Mouse (Mus musculus): Measurements from ENCODE around the gene Cd207. TPM values are rescaled to one million over a fixed set of nuclear protein-coding genes. Genes with fewer than 3 reads are reported as not detected.

The Cd207 gene
- polyA plus RNA-seq, 1 experiment from 2014 or later: not detected

- Histone ChIP-seq H3K4me2 (replicated peaks) (peak overlapping the region; percentile 77), H3K27ac (replicated peaks) (no peak overlapping the region), H3K9me3 (replicated peaks) (no peaks in the 10 kb centered on the region), H3K27me3 (peaks cover 98% of the 10 kb centered on the region), H3K9ac (no peak overlapping the region), H3K4me3 (replicated peaks) (peak overlapping the region; percentile 45), H3K36me3 (no peaks in the 10 kb centered on the region), H3K4me1 (peaks cover 29% of the 10 kb centered on the region)
- 0 out of 2 replicates have a peak, but pooled peaks have one; percentile 34 for ATAC-seq (ENCODE audit: insufficient number of reproducible peaks, low FRiP score, low TSS enrichment, low read depth)
- under 1% methylated on average over 32 of the region's 32 CpGs for WGBS
These were observed 32.9 kb upstream of the Cd207 start for GRCm38 (mm10) chr6:83710361-83711066.

GRCm38 (mm10) chr6:83707738-83708510 is 30.3 kb upstream of the Cd207 start:
- no peaks in the 10 kb centered on the region for H3K36me3 ChIP-seq
- no peaks in the 10 kb centered on the region for H3K9me3 ChIP-seq (replicated peaks)
- no peak overlapping the region for H3K9ac ChIP-seq
- H3K4me1 ChIP-seq: peaks cover 21% of the 10 kb centered on the region
- H3K4me2 ChIP-seq (replicated peaks): no peak overlapping the region
- no peak overlapping the region for H3K27ac ChIP-seq (replicated peaks)
- no peak overlapping the region for H3K4me3 ChIP-seq (replicated peaks)
- ATAC-seq (ENCODE audit: insufficient number of reproducible peaks, low FRiP score, low TSS enrichment, low read depth): no peak
- H3K27me3 ChIP-seq: peaks cover 99% of the 10 kb centered on the region
- WGBS: 4% methylated on average over 6 of the region's 6 CpGs

GRCm38 (mm10) chr6:83704701-83705100 is 27.0 kb upstream of the Cd207 start:
- Histone ChIP-seq H3K4me3 (replicated peaks) (no peak overlapping the region), H3K4me2 (replicated peaks) (no peak overlapping the region), H3K9ac (no peak overlapping the region), H3K4me1 (peaks cover 9% of the 10 kb centered on the region), H3K9me3 (replicated peaks) (no peaks in the 10 kb centered on the region), H3K27me3 (peaks cover 94% of the 10 kb centered on the region), H3K27ac (replicated peaks) (no peak overlapping the region), H3K36me3 (no peaks in the 10 kb centered on the region)
- WGBS: 18% methylated on average over 5 of the region's 5 CpGs
- no peak for ATAC-seq (ENCODE audit: insufficient number of reproducible peaks, low FRiP score, low TSS enrichment, low read depth)

GRCm38 (mm10) chr6:83704294-83704693 is 26.6 kb upstream of the Cd207 start:
- no peaks in the 10 kb centered on the region for H3K9me3 ChIP-seq (replicated peaks)
- no peak overlapping the region for H3K9ac ChIP-seq
- H3K27me3 ChIP-seq: peaks cover 94% of the 10 kb centered on the region
- H3K4me1 ChIP-seq: peaks cover 9% of the 10 kb centered on the region
- WGBS: 7% methylated on average over 1 of the region's 1 CpGs
- no peak for ATAC-seq (ENCODE audit: insufficient number of reproducible peaks, low FRiP score, low TSS enrichment, low read depth)
- H3K4me3 ChIP-seq (replicated peaks): no peak overlapping the region
- no peak overlapping the region for H3K4me2 ChIP-seq (replicated peaks)
- H3K36me3 ChIP-seq: no peaks in the 10 kb centered on the region
- no peak overlapping the region for H3K27ac ChIP-seq (replicated peaks)

- no peak overlapping the region for H3K4me3 ChIP-seq (replicated peaks)
- ATAC-seq (ENCODE audit: insufficient number of reproducible peaks, low FRiP score, low TSS enrichment, low read depth): no peak
- 3% methylated on average over 10 of the region's 10 CpGs for WGBS
These were observed 26.0 kb upstream of the Cd207 start for GRCm38 (mm10) chr6:83703722-83704078.

GRCm38 (mm10) chr6:83703000-83703721 is 25.5 kb upstream of the Cd207 start:
- no peak for ATAC-seq (ENCODE audit: insufficient number of reproducible peaks, low FRiP score, low TSS enrichment, low read depth)
- Histone ChIP-seq H3K36me3 (no peaks in the 10 kb centered on the region), H3K4me3 (replicated peaks) (no peak overlapping the region), H3K4me1 (peaks cover 9% of the 10 kb centered on the region), H3K9ac (no peak overlapping the region), H3K9me3 (replicated peaks) (no peaks in the 10 kb centered on the region), H3K27ac (replicated peaks) (no peak overlapping the region), H3K27me3 (peaks cover 94% of the 10 kb centered on the region), H3K4me2 (replicated peaks) (no peak overlapping the region)
- 2% methylated on average over 27 of the region's 27 CpGs for WGBS

More at GRCm38 (mm10) chr6:83703722-83704078, 26.0 kb upstream of the Cd207 start:
- Histone ChIP-seq H3K36me3 (no peaks in the 10 kb centered on the region), H3K9ac (no peak overlapping the region), H3K4me2 (replicated peaks) (no peak overlapping the region), H3K4me1 (peaks cover 9% of the 10 kb centered on the region), H3K27me3 (peaks cover 94% of the 10 kb centered on the region), H3K27ac (replicated peaks) (no peak overlapping the region), H3K9me3 (replicated peaks) (no peaks in the 10 kb centered on the region)

GRCm38 (mm10) chr6:83702146-83702999 is 24.7 kb upstream of the Cd207 start:
- Histone ChIP-seq H3K9me3 (replicated peaks) (no peaks in the 10 kb centered on the region), H3K4me1 (peaks cover 9% of the 10 kb centered on the region), H3K27ac (replicated peaks) (no peak overlapping the region), H3K36me3 (no peaks in the 10 kb centered on the region), H3K9ac (no peak overlapping the region), H3K4me3 (replicated peaks) (peak overlapping the region; percentile 18), H3K4me2 (replicated peaks) (peak overlapping the region; percentile 21; the same call in 1 of the 2 replicates), H3K27me3 (peaks cover 94% of the 10 kb centered on the region)
- ATAC-seq (ENCODE audit: insufficient number of reproducible peaks, low FRiP score, low TSS enrichment, low read depth): no peak
- WGBS: 2% methylated on average over 53 of the region's 53 CpGs

GRCm38 (mm10) chr6:83701001-83701400 is 23.3 kb upstream of the Cd207 start:
- under 1% methylated on average over 11 of the region's 11 CpGs for WGBS
- ATAC-seq (ENCODE audit: insufficient number of reproducible peaks, low FRiP score, low TSS enrichment, low read depth): no peak

GRCm38 (mm10) chr6:83699971-83700370 is 22.3 kb upstream of the Cd207 start:
- Histone ChIP-seq H3K4me3 (replicated peaks) (no peak overlapping the region), H3K9ac (no peak overlapping the region), H3K27ac (replicated peaks) (no peak overlapping the region), H3K4me1 (peaks cover 9% of the 10 kb centered on the region), H3K36me3 (no peaks in the 10 kb centered on the region), H3K4me2 (replicated peaks) (no peak overlapping the region), H3K27me3 (peaks cover 94% of the 10 kb centered on the region), H3K9me3 (replicated peaks) (no peaks in the 10 kb centered on the region)
- WGBS: 3% methylated on average over 5 of the region's 5 CpGs
- no peak for ATAC-seq (ENCODE audit: insufficient number of reproducible peaks, low FRiP score, low TSS enrichment, low read depth)

More at GRCm38 (mm10) chr6:83701001-83701400, 23.3 kb upstream of the Cd207 start:
- no peaks in the 10 kb centered on the region for H3K9me3 ChIP-seq (replicated peaks)
- peaks cover 94% of the 10 kb centered on the region for H3K27me3 ChIP-seq
- peaks cover 9% of the 10 kb centered on the region for H3K4me1 ChIP-seq
- no peak overlapping the region for H3K4me2 ChIP-seq (replicated peaks)
- H3K36me3 ChIP-seq: no peaks in the 10 kb centered on the region
- no peak overlapping the region for H3K9ac ChIP-seq
- H3K27ac ChIP-seq (replicated peaks): no peak overlapping the region
- H3K4me3 ChIP-seq (replicated peaks): no peak overlapping the region

- no peak overlapping the region for H3K9ac ChIP-seq
- H3K4me2 ChIP-seq (replicated peaks): no peak overlapping the region
- peaks cover 9% of the 10 kb centered on the region for H3K4me1 ChIP-seq
- ATAC-seq (ENCODE audit: insufficient number of reproducible peaks, low FRiP score, low TSS enrichment, low read depth): no peak
- H3K9me3 ChIP-seq (replicated peaks): no peaks in the 10 kb centered on the region
- peaks cover 95% of the 10 kb centered on the region for H3K27me3 ChIP-seq
- no peak overlapping the region for H3K4me3 ChIP-seq (replicated peaks)
- WGBS: 4% methylated on average over 8 of the region's 8 CpGs
- H3K27ac ChIP-seq (replicated peaks): no peak overlapping the region
- H3K36me3 ChIP-seq: no peaks in the 10 kb centered on the region
These were observed 20.3 kb upstream of the Cd207 start for GRCm38 (mm10) chr6:83697932-83698331.

Measured in embryonic facial prominence, embryonic 15.5 days (tissue).